Mouse (Mus musculus) adrenal gland, adult 8-10 months (tissue): ENCODE data around the gene Zfp345. TPM values are rescaled to one million over a fixed set of nuclear protein-coding genes. Genes with fewer than 3 reads are reported as not detected.
A peak's percentile ranks its signal among the peaks of the same experiment; 100 is the strongest.
"Not testable (repeated sequence)": the region's sequence is repeated elsewhere in the genome, so short reads cannot be mapped to it uniquely, and the experiment has no call there.

Source experiments
- DNase-seq: peaks from one replicate; pipeline ENCODE4 v3.0.0; 2022
- total RNA-seq, 4 experiments: library from RNA; stranded (reverse); gene quantifications; 2 replicates each; pipeline ENCODE4 v1.2.4; 2022

Zfp345 gene
- total RNA-seq = 1 to 10 TPM; 1.6 to 2.4 (median 1.8) TPM

DNA sequence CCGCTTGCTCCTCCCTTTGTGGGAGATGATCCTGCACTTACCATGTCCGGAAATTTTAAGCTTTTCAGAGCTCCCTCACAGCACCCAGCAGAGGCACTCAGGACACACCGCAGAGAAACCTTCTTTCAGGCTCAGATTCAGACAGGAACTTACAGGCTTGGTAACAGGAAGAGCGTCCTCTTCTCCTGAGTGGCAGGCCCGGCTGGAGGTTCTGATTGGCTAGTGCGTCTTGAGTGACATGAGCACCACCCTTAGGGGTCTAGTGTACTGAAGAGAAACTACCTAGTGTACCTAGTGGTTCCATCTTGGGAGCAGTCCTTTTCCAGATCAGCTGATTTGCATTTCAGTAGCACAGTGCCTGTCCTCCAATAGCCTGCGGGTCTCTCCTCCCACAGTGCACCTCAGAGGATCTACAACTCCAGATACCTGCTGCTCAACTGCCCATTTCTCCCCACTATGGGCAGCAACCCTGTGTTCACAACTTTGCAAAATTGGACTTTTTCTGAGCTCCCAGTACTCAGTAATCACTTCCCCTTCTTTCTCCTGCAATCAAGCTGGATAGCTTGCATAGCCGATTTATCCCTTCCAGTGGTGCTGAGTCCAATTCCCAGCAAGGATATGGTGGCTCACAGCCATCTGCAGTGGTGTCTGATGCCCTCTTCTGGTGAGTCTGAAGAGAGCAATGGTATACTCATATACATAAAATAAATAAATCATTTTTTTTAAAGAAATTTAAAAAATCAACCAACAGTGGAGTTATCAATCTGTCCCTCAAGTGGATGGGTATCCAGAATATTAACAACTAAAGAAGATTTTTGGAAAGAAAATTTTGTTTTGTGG lies at the start of gene Zfp345:
Gene Zfp345 (minus strand): TSS at position 153 of the 840 bp plus-strand sequence.
- DNase-seq = peak; percentile 45

DNA sequence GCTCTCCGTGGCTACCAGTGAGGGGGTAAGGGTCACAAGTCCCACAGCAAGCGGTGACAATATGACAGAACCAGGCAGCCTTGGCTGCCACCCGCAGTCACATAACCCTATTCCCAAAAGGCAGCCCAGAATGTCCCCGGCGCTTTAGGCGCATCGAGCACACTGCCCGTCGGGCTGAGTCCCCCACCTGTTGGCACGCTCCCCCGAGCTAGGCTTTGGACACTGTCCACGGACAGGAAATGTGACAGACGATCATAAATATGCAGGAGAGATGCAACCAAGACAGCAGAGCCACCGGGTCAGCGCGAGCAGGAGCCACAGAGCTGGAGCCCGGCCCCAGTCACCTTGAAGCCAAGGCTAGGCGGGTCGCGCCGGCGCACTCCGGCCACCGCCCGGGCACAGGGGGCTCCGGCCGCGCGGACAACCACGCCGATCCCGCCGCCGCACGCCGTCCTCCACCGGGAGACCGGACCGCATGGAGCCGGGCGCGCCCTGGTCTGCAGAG lies 40.9 kb upstream of the Zfp345 start:
- DNase-seq = no peak

DNA sequence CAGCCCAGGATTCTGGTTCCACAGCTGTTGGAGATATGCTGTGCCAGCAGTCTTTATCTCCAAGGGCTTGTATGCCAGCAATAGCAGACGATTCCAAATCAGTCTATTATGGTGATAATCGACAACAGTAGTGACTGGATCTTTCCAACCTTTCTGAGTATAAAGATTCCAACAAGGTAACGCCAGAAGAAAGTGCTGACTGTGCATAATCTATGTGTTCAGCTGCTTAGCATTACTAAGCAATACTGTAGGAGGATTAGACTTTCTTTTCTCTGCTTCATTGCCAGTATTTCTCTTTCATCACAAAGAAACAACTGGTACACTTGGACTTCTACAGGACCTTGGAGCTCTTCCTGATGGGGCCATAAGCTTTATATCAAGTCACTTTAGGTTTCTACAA lies 27.9 kb upstream of the Zfp345 start:
- no peak for DNase-seq

DNA sequence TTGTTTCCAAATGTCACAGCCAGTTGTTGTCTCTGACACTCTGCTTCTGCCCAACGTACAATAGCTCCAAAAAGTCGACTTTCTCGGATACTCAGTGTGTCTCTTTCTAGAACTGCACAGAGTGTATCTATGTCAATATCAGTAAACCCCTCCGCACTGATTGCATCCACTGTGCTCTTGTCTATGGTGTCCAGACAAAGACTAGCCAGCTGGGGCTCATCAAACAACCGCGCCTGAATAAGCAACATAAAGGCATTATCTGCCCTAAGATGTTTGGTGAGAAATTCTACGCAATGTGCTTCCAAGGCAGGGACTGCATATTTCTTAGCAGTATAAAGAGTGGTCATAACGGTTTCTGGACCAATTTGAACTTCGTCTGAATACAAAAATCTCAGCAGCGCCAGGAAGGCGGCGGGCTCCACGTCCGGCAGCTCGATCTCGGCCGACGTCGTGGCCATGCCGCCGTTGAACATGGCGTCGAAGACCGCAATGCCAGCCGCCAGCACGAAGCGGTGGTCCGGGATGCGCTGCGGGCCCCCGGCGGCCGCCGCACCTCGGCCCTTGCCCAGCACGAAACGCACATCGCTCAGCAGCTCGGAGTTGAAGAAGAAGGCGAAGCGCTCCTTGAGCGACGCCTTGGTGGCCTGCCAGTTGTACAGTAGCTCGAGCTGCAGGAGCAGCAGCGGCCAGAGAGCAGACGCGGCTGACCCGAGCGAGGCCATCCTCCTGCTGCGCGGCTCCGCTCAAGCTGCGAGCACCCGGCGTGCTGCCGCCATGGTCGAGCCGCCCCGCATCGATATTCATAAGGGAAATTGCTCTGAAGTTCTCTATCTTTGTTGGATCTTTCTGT lies 15.5 kb upstream of the Zfp345 start:
- DNase-seq = not testable (repeated sequence)

DNA sequence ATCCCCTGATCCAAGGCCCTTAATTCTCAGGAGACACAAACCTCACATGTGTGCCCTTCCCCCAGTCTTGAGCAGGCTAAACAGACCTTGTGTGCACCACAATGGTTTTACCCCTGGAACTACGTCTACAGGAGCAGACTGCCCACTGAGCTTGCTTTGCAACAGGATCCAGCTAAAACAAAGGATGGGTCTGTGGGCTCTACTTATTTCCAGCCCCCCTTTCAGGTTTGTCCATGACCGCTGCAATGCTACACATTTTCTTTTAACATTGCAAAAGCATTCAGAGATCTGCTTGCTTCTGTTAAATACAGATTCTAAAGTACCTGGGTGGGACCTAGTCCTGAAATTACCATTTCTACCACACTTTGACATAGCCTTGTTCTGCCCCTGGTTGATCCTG lies 8.1 kb upstream of the Zfp345 start:
- no peak for DNase-seq

DNA sequence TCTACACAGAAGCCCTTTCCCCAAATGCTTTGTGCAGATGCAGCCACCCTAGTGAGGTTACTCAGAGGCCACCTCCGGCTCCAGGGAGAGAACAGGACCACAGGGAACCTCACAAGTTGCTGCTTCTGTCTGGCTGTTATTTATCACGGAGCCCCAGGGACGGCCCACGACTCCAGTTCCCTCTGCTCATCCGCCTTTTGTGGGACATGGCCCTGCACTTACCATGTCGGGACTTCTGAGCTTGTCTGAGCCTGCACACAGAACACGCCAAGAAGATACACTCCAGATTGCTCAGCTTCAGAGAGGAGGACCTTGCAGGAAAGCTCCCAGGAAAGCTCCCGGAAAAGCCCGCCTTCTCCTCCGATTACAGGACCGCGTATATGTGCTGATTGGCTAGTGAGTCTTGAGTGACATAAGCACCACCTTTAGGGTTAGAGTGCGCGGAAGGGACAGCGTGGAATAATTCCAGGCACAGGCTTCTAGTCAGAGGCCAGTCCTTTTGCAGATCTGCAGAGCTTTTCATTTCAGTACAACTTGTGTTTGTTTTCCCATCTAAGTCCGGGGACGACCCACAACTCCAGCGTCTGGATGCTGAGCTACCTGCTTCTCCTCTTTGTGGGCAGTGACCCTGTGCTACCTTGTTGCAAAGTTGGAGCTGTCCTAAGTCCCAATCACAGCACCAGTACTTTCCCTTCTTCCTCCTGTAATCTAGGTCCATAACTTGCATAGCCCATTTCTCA lies 33.5 kb downstream of the Zfp345 start, which contains the start of gene Zfp442:
Gene Zfp442 (minus strand): TSS at position 307 of the 740 bp plus-strand sequence.
- DNase-seq = peak; percentile 78

DNA sequence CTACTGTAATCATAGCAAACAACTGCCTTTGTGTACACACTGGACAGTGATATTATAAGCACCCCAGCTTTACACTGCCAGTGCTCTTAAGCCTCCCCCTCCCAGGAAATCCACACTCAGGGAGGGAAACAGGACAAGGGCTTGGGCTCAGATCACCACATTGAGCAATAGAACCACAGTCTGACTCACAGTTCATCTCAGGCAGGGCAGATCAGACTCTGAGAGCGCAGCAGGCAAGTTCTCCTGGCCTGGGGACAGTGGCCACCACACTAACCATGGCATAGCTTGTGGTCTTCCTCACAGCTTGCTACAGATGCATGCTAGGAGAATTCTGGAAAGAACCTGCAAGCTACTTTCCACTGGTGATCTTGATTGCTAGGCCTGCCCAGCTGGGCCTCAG lies 45.8 kb downstream of the Zfp345 start:
- DNase-seq = peak; percentile 12

Other genes starting within 250 kb of the Zfp345 start
- gene Gm21994, start 229.5 kb downstream of the Zfp345 start, total RNA-seq = 1 to 10 TPM; 4.9 to 8.1 (median 6.2) TPM
- under 1 TPM; 0.34 to 0.51 (median 0.44) TPM for gene Gm14124, start 227.6 kb downstream of the Zfp345 start, total RNA-seq
- gene Gm10130, start 161.4 kb downstream of the Zfp345 start, total RNA-seq = 1 to 10 TPM; 3.1 to 5.5 (median 4.5) TPM
- gene 3300002I08Rik, start 122.3 kb downstream of the Zfp345 start, total RNA-seq = 1 to 10 TPM; 7.8 to 9.2 (median 8.4) TPM
- gene Zfp442, start 33.6 kb downstream of the Zfp345 start, total RNA-seq = 1 to 10 TPM; 6.7 to 9.1 (median 7.5) TPM
- under 1 TPM in 1 of 4 experiments, not detected in 3; 0.37 TPM for gene Cst7, start 85.3 kb upstream of the Zfp345 start, total RNA-seq
- gene Apmap, start 123.5 kb upstream of the Zfp345 start, total RNA-seq = 100 to 1,000 TPM in 2 of 4 experiments, 10 to 100 TPM in 2; 83.0 to 114 (median 103) TPM
- 10 to 100 TPM; 17.3 to 20.6 (median 18.0) TPM for gene Acss1, start 183.4 kb upstream of the Zfp345 start, total RNA-seq
- gene Vsx1, start 204.3 kb upstream of the Zfp345 start, total RNA-seq = not detected